Mouse (Mus musculus) neural tube, embryonic 11.5 days (tissue): ENCODE data around the gene Tbcel. TPM values are rescaled to one million over a fixed set of nuclear protein-coding genes. Genes with fewer than 3 reads are reported as not detected.

Experiments used
- ATAC-seq: fragments of 200-750 bp; cut with Nextera tagmentation; 2 replicates; pipeline ENCODE4 v1.8.0; 2017; ENCODE audit warnings: moderate number of reproducible peaks, mild to moderate bottlenecking, moderate TSS enrichment, moderate library complexity; ENCODE audit not compliant: insufficient read depth, low FRiP score, low TSS enrichment
- DNase-seq: peaks from one replicate; pipeline ENCODE4 v3.0.0-alpha.2; 2015; ENCODE audit warnings: low spot score
- H3K27ac ChIP-seq: fragments of 300-500 bp; sonication (generic); 2 replicates; pipeline ENCODE4 v1.5.1; 2014; ENCODE audit warnings: low read depth, mild to moderate bottlenecking, low read length
- H3K27me3 ChIP-seq: fragments of 300-500 bp; sonication (generic); 2 replicates; pipeline ENCODE4 v1.6.1; 2014; ENCODE audit warnings: mild to moderate bottlenecking, low read length, mixed read lengths; ENCODE audit not compliant: control insufficient read depth, insufficient read depth
- H3K36me3 ChIP-seq: fragments of 300-500 bp; sonication (generic); 2 replicates; pipeline ENCODE4 v1.6.1; 2014; ENCODE audit warnings: mild to moderate bottlenecking, low read length, moderate library complexity, mixed read lengths; ENCODE audit not compliant: control insufficient read depth, insufficient read depth
- H3K4me1 ChIP-seq: fragments of 300-500 bp; sonication (generic); 2 replicates; pipeline ENCODE4 v1.6.1; 2014; ENCODE audit warnings: low read length, mixed read lengths; ENCODE audit not compliant: control insufficient read depth, insufficient read depth
- H3K4me2 ChIP-seq: fragments of 300-500 bp; sonication (generic); 2 replicates; pipeline ENCODE4 v1.6.1; 2014; ENCODE audit warnings: low read depth, mild to moderate bottlenecking, moderate library complexity
- H3K4me3 ChIP-seq: fragments of 300-500 bp; sonication (generic); 2 replicates; pipeline ENCODE4 v1.5.1; 2014; ENCODE audit warnings: low read depth, low read length
- H3K9ac ChIP-seq: fragments of 300-500 bp; sonication (generic); 2 replicates; pipeline ENCODE4 v1.6.1; 2014; ENCODE audit warnings: mild to moderate bottlenecking, low read length
- H3K9me3 ChIP-seq: fragments of 300-500 bp; sonication (generic); 2 replicates; pipeline ENCODE4 v1.6.1; 2016; ENCODE audit warnings: low read length; ENCODE audit not compliant: control insufficient read depth
- WGBS: fragments of 180-500 bp; shearing (Covaris S2); extraction: QIAGEN DNeasy Blood & Tissue Kit; methylation state at CpG from one replicate; pipeline ENCODE4 v1.1.7; 2014; 5-methylcytosine and 5-hydroxymethylcytosine counted together
- microRNA-seq: library from miRNA; unstranded; fragments of <30 nt; microRNA quantifications from one replicate; pipeline ENCODE4, GENCODE M21; 2016
- polyA plus RNA-seq: library from polyadenylated mRNA; unstranded; fragments of >200 nt; fragmentation: Nextera tagmentation; extraction: Ambion mirVana; gene quantifications from 2 replicates; pipeline ENCODE4 v1.2.1, GENCODE M21; 2014

The Tbcel gene
- polyA plus RNA-seq, 1 experiment from 2014 or later = 5.7 TPM

DNA sequence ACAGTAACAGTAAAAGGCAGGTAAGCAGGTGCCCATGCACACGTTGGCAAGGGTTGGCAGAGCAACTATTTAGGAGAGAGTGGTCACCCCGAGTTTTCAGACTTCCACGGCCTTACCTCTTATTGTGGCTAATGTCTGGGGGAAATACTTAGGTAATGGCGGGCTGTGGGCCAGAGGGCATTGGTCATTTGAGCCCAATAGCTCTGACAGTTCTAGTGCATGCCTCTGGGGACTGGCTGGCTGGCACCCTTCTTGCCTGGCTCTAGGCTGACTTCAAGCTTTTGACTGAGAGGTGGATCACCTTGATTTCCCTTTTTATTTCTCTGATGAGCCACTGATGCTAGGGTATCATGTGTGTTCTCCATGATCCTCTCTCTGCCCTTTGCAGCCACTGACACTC lies 129.5 kb downstream of the Tbcel start:
- H3K4me1 ChIP-seq = no peaks in the 10 kb centered on the region
- H3K27me3 ChIP-seq = no peaks in the 10 kb centered on the region
- H3K9ac ChIP-seq = no peak overlapping the region
- H3K9me3 ChIP-seq = 0 out of 2 replicates have a peak, but pooled peaks cover 3% of the 10 kb centered on the region
- no peak overlapping the region for H3K4me3 ChIP-seq
- no peaks in the 10 kb centered on the region for H3K36me3 ChIP-seq
- no peak overlapping the region for H3K4me2 ChIP-seq
- 91% methylated on average over 4 of the region's 4 CpGs for WGBS
- ATAC-seq (no peak), DNase-seq (no peak)
- H3K27ac ChIP-seq = no peak overlapping the region

DNA sequence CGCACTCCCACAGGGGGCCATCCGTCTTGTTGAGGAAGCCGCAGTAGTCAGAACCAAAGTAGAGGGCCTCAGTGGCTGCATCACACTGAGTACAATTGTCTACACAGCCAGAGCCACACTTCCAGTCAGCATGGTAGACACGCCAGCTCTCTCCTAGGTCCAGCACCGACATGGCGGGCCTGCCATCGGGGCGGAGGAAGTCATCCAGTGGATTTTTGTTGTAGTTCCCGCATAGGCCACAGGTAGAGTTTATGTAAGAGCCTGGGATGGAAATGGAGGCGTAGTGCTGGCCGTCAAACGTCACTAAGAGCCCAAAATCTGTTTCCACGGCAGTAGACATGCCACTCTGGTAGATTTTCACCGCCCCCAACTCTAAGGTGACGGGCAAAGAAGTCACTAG lies 130.0 kb downstream of the Tbcel start:
- Histone ChIP-seq H3K27me3 (no peaks in the 10 kb centered on the region), H3K36me3 (no peaks in the 10 kb centered on the region), H3K4me3 (no peak overlapping the region), H3K9ac (no peak overlapping the region), H3K9me3 (0 out of 2 replicates have a peak, but pooled peaks cover 3% of the 10 kb centered on the region), H3K4me1 (no peaks in the 10 kb centered on the region), H3K4me2 (no peak overlapping the region), H3K27ac (no peak overlapping the region)
- no peak for DNase-seq
- WGBS = 94% methylated on average over 15 of the region's 15 CpGs
- ATAC-seq = no peak

DNA sequence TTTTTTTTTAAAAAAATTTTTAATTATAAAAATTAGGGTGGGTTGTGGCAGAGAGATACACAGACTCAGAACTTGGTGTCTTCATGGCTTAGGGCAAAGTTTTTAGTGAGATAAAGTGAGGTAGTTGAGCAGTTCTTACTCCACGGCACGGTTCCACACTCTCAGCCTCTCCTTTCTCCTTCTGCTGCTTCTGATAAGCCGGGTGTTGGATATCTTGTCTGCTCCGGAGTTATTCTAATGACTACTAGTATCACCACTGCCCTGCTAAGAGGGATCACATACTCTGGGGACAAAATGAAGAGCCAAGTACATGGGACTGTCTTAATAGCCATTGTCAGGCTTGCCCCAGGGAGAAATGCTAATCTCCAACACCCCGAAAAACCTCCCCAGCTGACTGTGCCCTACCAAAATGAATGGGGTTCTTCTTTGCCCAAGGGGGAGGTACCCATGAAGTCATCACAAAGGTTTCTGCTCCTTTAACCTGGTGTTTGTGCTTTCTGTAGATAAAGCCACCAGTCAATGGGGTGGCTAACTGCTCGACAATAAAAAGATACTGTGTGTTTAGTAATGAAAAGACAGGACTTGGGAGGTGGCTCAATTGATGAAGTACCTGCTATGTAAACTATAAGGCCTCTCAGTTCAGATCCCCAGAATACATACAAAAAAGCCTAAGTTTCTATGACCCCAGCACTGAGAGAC lies 135.8 kb downstream of the Tbcel start:
- Histone ChIP-seq H3K4me2 (no peak overlapping the region), H3K4me1 (no peaks in the 10 kb centered on the region), H3K27ac (no peak overlapping the region), H3K4me3 (no peak overlapping the region), H3K9me3 (no peaks in the 10 kb centered on the region), H3K9ac (no peak overlapping the region), H3K36me3 (no peaks in the 10 kb centered on the region), H3K27me3 (no peaks in the 10 kb centered on the region)
- DNase-seq (no peak), ATAC-seq (no peak)
- WGBS = 84% methylated on average over 6 of the region's 6 CpGs

Small RNA genes within 50 kb of the gene (microRNA-seq; reads per million reads assigned to microRNA genes)
- gene Gm44311 = not detected

Other genes with a start within 250 kb of the Tbcel start
- gene Sc5d, start 243.6 kb downstream of the Tbcel start, polyA plus RNA-seq = 64.9 and 65.6 TPM in 2 replicates
- 0.39 and 0.54 TPM in 2 replicates for gene Tecta, start 107.9 kb downstream of the Tbcel start, polyA plus RNA-seq